Mouse (Mus musculus): ENCODE data around the gene Anapc16.

DNA sequence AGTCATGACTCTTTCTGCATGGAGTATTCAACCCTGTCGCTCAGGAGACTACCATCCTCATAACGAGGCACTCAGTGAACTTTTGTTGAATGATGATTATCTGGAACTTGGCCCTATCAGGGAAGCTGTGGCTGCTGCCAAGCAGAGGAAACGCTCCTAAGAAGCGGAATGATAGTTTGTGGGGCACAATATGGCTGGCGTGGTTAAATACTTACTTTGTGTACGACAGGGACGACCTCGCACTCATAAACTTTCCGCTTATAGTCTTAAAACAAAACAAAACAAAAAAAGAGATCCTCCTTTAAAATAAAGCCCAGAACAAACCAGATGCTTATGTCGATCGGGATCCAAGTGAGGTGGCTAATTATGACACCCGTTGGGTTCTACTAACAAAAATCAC is 732 bp downstream of the Anapc16 start:
- TF ChIP-seq CTCF (IDR thresholded peaks at IDR 0.05; ENCODE audit: control insufficient read depth, insufficient read depth, insufficient replicate concordance, low read depth, low read length) (no peak), POLR2A (IDR thresholded peaks at IDR 0.05; ENCODE audit: control insufficient read depth, low read depth, low read length) (no peak)
